Mouse (Mus musculus) gastrocnemius, postnatal 10 days (tissue): ENCODE data around the gene Ntn5. TPM values are rescaled to one million over a fixed set of nuclear protein-coding genes. Genes with fewer than 3 reads are reported as not detected.

Experiments
- DNase-seq: peaks from one replicate; pipeline ENCODE4 v3.0.0; 2021; ENCODE audit warnings: mixed read lengths
- total RNA-seq, 2 experiments: library from RNA; stranded (reverse); gene quantifications; 2 replicates each; pipeline ENCODE4 v1.2.3; 2021

Gene Ntn5
- total RNA-seq, 2 experiments from 2014 or later: 0.75 to 0.77 TPM

- DNase-seq: no peak
Observed at GRCm38 (mm10) chr7:45725713-45726112, 41.9 kb downstream of the Ntn5 start, which contains the start of gene Spaca4. TSS of gene Spaca4 (minus strand) at chr7:45725813.

GRCm38 (mm10) chr7:45726419-45726818 lies 42.6 kb downstream of the Ntn5 start:
- no peak for DNase-seq

DNA sequence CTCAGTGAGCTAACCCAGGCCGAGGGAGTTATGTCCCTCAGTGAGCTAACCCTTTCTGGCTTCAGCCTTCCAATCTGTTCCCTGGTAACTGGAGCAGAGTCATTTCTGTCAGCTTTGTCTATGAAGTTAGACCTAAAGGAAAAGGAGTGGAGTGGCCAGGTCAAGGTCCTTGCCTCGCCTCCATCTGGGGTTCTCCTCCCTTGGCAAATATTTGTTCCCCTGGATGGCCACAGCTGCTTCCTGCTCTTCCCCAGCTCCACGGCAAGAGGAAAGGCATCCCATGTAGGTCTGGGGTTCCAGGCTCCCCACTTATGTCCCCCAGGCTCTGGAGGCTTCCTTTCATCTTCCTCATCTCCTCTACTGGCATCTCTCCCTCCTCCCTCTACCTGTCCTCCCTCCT lies 43.8 kb downstream of the Ntn5 start:
- no peak for DNase-seq

DNA sequence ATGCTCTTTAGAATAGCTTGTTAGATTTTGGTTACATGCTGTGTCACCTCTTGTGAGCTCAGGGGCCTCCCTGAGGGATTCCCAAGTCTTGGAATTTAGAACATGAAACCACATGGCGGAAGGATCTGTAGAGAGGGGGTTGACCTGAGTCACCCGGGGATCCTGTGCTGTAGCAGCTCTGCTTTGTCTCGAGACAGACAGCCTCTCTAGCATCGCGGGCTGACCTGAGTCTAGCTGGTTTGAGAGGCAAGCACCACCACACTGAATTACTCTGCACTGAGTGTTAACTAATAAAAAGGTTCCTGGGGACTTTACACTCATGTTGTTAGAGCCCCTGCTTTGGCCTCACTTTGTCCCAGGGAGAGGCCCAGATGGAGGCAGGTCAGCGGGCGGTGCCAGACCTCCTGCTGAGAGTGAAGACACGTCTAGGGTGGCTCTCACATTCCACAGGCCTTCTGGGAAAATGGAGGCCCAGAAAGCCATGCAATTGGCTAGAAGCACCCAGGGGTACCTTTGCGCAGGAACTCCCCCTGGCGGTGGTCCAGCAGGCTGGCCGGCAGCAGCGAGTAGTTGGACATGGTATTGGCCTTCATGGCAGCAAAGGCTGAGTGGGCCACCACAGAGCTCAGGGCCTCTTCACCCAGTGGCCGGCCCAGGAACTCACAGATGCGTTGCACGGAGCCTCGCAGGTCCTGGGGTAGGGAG lies 47.1 kb downstream of the Ntn5 start:
- peak; percentile 42 for DNase-seq

GRCm38 (mm10) chr7:45733477-45733876 lies 49.7 kb downstream of the Ntn5 start:
- DNase-seq: no peak

DNA sequence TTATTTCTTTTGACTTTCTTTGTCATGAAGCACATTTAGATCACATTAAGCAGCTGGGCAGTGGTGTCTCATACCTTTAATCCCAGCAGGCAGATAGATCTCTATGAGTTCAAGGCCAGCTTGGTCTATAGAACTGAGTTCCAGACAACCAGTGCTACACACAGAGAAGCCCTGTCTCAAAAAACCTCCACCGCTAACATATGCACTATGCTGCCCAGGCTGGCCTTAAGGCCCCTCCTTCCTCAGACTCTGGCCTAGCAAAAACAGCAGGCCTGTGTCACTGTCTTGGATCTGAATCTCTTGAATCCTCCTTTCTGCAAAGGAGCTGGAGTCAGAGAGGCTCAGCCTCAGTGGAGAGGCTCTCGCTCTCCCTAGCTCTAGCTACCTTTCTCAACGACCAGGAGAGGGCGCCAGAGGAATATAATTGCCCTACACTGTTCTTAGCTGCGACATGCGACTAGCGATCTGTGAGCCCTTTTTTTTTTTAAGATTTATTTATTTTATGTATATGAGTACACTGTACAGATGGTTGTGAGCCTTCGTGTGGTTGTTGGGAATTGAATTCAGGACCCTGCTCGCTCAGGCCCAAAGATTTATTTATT lies 55.4 kb downstream of the Ntn5 start:
- DNase-seq: peak; percentile 79

DNA sequence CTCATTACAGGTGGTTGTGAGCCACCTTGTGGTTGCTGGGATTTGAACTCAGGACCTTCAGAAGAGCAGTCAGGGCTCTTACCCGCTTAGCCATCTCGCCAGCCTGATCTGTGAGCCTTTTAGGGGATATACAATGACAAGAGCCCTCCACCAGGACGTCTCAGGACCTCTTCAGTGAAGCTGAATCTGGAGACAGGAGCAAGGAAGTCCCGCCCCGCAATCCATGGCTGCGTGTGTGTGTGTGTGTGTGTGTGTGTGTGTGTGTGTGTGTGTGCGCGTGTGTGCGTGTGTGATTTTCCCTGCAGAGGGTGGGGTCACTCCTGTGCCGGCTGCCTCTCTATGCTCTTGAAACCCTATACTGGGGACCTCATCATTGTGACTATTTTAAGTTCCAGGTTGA lies 56.0 kb downstream of the Ntn5 start:
- no peak for DNase-seq

DNA sequence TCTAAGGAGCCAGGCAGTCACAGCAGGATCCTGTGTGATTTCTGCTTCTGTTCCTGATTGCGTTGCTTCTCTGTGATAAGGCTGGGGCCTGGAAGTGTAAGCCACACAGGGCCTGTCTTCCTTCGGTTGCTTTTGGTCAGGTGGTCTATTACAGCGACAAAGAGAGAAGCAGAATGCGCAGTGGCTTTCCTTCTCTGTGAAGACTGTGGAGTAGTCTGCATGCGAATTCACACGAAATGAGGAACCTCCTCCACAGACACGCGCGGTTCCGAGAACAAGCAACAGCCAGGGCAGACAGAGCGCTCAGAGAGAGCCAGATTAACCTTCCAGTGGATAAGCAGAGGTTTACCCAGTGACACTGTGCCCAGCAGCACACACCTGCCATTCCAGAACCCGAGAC lies 57.5 kb downstream of the Ntn5 start:
- no peak for DNase-seq

DNA sequence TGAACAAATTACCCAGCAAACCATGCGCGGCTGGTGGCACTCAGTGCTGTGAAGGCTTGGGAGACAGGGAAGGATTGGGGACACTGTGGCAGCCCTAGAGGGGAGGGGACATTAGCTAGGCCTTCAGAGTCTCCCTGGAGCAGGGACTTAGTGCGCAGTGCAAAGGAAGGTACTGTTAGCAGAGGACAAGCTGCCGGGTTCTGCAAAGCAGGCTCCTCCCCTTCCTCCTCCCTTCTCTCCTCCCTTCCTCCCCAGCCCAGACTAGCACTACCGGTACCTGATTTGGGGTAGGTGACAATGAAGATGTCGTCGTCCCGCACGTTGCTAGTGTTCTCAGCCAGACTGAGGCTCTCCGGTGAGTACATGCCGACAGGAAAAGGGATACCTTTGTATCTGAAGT lies 58.0 kb downstream of the Ntn5 start:
- no peak for DNase-seq

GRCm38 (mm10) chr7:45742338-45742737 lies 58.5 kb downstream of the Ntn5 start:
- no peak for DNase-seq

Other genes starting within 250 kb of the Ntn5 start
- gene Gys1, start 249.2 kb upstream of the Ntn5 start, total RNA-seq: 100 to 1,000 TPM; 142 to 150 TPM
- gene Ruvbl2, start 245.9 kb upstream of the Ntn5 start, total RNA-seq: 10 to 100 TPM; 29.4 to 36.9 TPM
- 100 to 1,000 TPM; 173 to 194 TPM for gene Ftl1, start 224.1 kb upstream of the Ntn5 start, total RNA-seq
- gene Bax, start 217.1 kb upstream of the Ntn5 start, total RNA-seq: 10 to 100 TPM; 29.4 to 29.6 TPM
- gene Tulp2, start 202.1 kb upstream of the Ntn5 start, total RNA-seq: not detected
- gene Gm45808, start 197.2 kb upstream of the Ntn5 start, total RNA-seq: 1 to 10 TPM; 3.8 to 6.4 TPM
- 1 to 10 TPM; 8.8 to 9.5 TPM for gene Dhdh, start 195.2 kb upstream of the Ntn5 start, total RNA-seq
- 100 to 1,000 TPM; 121 to 137 TPM for gene Nucb1, start 173.6 kb upstream of the Ntn5 start, total RNA-seq
- gene Ppp1r15a, start 157.8 kb upstream of the Ntn5 start, total RNA-seq: 10 to 100 TPM; 16.3 to 16.9 TPM
- gene Plekha4, start 157.7 kb upstream of the Ntn5 start, total RNA-seq: 10 to 100 TPM; 14.8 to 16.3 TPM
- under 1 TPM in 1 of 2 experiments, not detected in 1; 0.19 TPM for gene Hsd17b14, start 129.1 kb upstream of the Ntn5 start, total RNA-seq
- 10 to 100 TPM; 24.0 to 25.2 TPM for gene Bcat2, start 113.9 kb upstream of the Ntn5 start, total RNA-seq
- not detected for gene Fgf21, start 68.5 kb upstream of the Ntn5 start, total RNA-seq
- not detected for gene Fut1, start 66.7 kb upstream of the Ntn5 start, total RNA-seq
- gene Izumo1, start 62.2 kb upstream of the Ntn5 start, total RNA-seq: under 1 TPM in 1 of 2 experiments, not detected in 1; 0.38 TPM
- gene Rasip1, start 56.5 kb upstream of the Ntn5 start, total RNA-seq: 10 to 100 TPM; 17.2 to 19.7 TPM
- gene Mamstr, start 44.0 kb upstream of the Ntn5 start, total RNA-seq: 100 to 1,000 TPM; 105 to 131 TPM
- gene Fut2, start 17.6 kb upstream of the Ntn5 start, total RNA-seq: under 1 TPM in 1 of 2 experiments, not detected in 1; 0.11 TPM
- under 1 TPM in 1 of 2 experiments, not detected in 1; 0.21 TPM for gene Sec1, start 10.4 kb downstream of the Ntn5 start, total RNA-seq
- 1 to 10 TPM; 3.4 to 3.9 TPM for gene Car11, start 15.8 kb downstream of the Ntn5 start, total RNA-seq
- 10 to 100 TPM; 35.9 to 37.9 TPM for gene Dbp, start 21.1 kb downstream of the Ntn5 start, total RNA-seq
- gene Rpl18, start 31.4 kb downstream of the Ntn5 start, total RNA-seq: 100 to 1,000 TPM; 793 to 822 TPM
- 10 to 100 TPM; 11.8 to 13.8 TPM for gene Sphk2, start 34.0 kb downstream of the Ntn5 start, total RNA-seq
- under 1 TPM; 0.12 to 0.45 TPM for gene Fam83e, start 37.2 kb downstream of the Ntn5 start, total RNA-seq
- gene Spaca4, start 41.8 kb downstream of the Ntn5 start, total RNA-seq: not detected
- under 1 TPM; 0.52 to 0.80 TPM for gene Lmtk3, start 99.7 kb downstream of the Ntn5 start, total RNA-seq
- not detected for gene Sult2b1, start 100.6 kb downstream of the Ntn5 start, total RNA-seq
- gene Cyth2, start 130.6 kb downstream of the Ntn5 start, total RNA-seq: 10 to 100 TPM; 45.3 to 45.4 TPM
- under 1 TPM; 0.36 to 0.45 TPM for gene Kcnj14, start 140.8 kb downstream of the Ntn5 start, total RNA-seq
- gene Grwd1, start 146.9 kb downstream of the Ntn5 start, total RNA-seq: 10 to 100 TPM; 14.8 to 15.4 TPM
- gene Kdelr1, start 188.8 kb downstream of the Ntn5 start, total RNA-seq: 10 to 100 TPM; 73.5 to 74.7 TPM
- gene Grin2d, start 194.4 kb downstream of the Ntn5 start, total RNA-seq: 1 to 10 TPM in 1 of 2 experiments, under 1 TPM in 1; 0.80 to 1.2 TPM
- gene Syngr4, start 212.7 kb downstream of the Ntn5 start, total RNA-seq: under 1 TPM in 1 of 2 experiments, not detected in 1; 0.35 TPM
- 10 to 100 TPM; 42.3 to 47.7 TPM for gene Tmem143, start 212.9 kb downstream of the Ntn5 start, total RNA-seq
- gene Emp3, start 237.4 kb downstream of the Ntn5 start, total RNA-seq: 10 to 100 TPM; 34.8 to 55.7 TPM
- gene Ccdc114, start 240.1 kb downstream of the Ntn5 start, total RNA-seq: 1 to 10 TPM; 1.1 to 1.6 TPM